Mouse (Mus musculus) CH12.LX (cell line): Measurements from ENCODE around the gene Hist1h4a. TPM values are rescaled to one million over a fixed set of nuclear protein-coding genes. Genes with fewer than 3 reads are reported as not detected.

ENCODE experiments used
- DNase-seq: peaks from one replicate; pipeline ENCODE4 v3.0.0-alpha.2; 2013; ENCODE audit errors: extremely low read depth
- H3K27ac ChIP-seq: 2 replicates; pipeline ENCODE4 v1.5.1; 2012; ENCODE audit warnings: low read depth, mild to moderate bottlenecking, control low read depth, moderate library complexity; ENCODE audit not compliant: insufficient read depth
- H3K27me3 ChIP-seq: replicated peaks from 2 replicates; pipeline ENCODE3; 2012; ENCODE audit warnings: inconsistent platforms
- H3K36me3 ChIP-seq, 2 experiments: replicated peaks in 1 of 2; 2 replicates each; pipeline versions ENCODE3 to v1.6.1; 2012; ENCODE audit warnings: inconsistent platforms in 1 of 2, low read length in 1 of 2, mild to moderate bottlenecking in 1 of 2, mixed read lengths in 1 of 2, moderate library complexity in 1 of 2; ENCODE audit not compliant: control insufficient read depth in 1 of 2, insufficient read depth in 1 of 2
- H3K4me1 ChIP-seq, 2 experiments: 2 replicates each; pipeline ENCODE4 v1.6.1; 2012; ENCODE audit warnings: inconsistent platforms in 1 of 2, moderate library complexity in 1 of 2; ENCODE audit not compliant: insufficient read depth in 2 of 2, control insufficient read depth in 1 of 2
- H3K4me2 ChIP-seq: 2 replicates; pipeline ENCODE4 v1.6.1; 2012; ENCODE audit warnings: low read depth, mild to moderate bottlenecking, control low read depth; ENCODE audit not compliant: poor library complexity, insufficient read depth, severe bottlenecking
- H3K4me3 ChIP-seq, 3 experiments: fragments of 150-350 bp in 1 of 3; sonication (generic) in 1 of 3; replicated peaks in 1 of 3; 2 replicates each; pipeline versions ENCODE3 to v1.5.1; 2011 to 2012; ENCODE audit warnings: low read depth in 2 of 3, low read length in 2 of 3, mild to moderate bottlenecking in 2 of 3, moderate library complexity in 2 of 3, control low read depth in 1 of 3, improper control_type of control experiment in 1 of 3, inconsistent platforms in 1 of 3, mixed read lengths in 1 of 3; ENCODE audit not compliant: poor library complexity in 1 of 3
- H3K79me2 ChIP-seq: replicated peaks from 2 replicates; pipeline ENCODE4 v1.6.1; 2012; ENCODE audit warnings: mild to moderate bottlenecking, moderate library complexity; ENCODE audit not compliant: control insufficient read depth, poor library complexity, insufficient read depth, severe bottlenecking; ENCODE audit errors: extremely low read depth
- H3K9ac ChIP-seq: 2 replicates; pipeline ENCODE4 v1.6.1; 2012; ENCODE audit warnings: low read depth, mild to moderate bottlenecking, control low read depth, moderate library complexity; ENCODE audit not compliant: insufficient read depth
- H3K9me3 ChIP-seq: replicated peaks from 2 replicates; pipeline ENCODE3; 2012; ENCODE audit warnings: low read length, inconsistent platforms, mixed read lengths
- E2F4 ChIP-seq: IDR thresholded peaks from 2 replicates; pipeline ENCODE4 v1.6.1; 2011; ENCODE audit warnings: low read depth, low read length, improper control_type of control experiment; ENCODE audit not compliant: insufficient replicate concordance
- ELF1 ChIP-seq: IDR thresholded peaks from 2 replicates; pipeline ENCODE4 v1.6.1; 2014; ENCODE audit warnings: low read depth, mild to moderate bottlenecking, inconsistent platforms, low read length, improper control_type of control experiment
- ETS1 ChIP-seq: conservative IDR thresholded peaks from 2 replicates; pipeline ENCODE4 v1.6.1; 2012; ENCODE audit warnings: low read depth, mild to moderate bottlenecking, inconsistent platforms, low read length, improper control_type of control experiment, moderate library complexity
- GABPA ChIP-seq: IDR thresholded peaks from 2 replicates; pipeline ENCODE4 v1.6.1; 2012; ENCODE audit warnings: low read depth, low read length, improper control_type of control experiment, inconsistent platforms; ENCODE audit not compliant: insufficient replicate concordance
- HCFC1 ChIP-seq: IDR thresholded peaks from 2 replicates; pipeline ENCODE4 v1.6.1; 2012; ENCODE audit warnings: low read depth, mild to moderate bottlenecking, inconsistent platforms, low read length, improper control_type of control experiment
- IRF4 ChIP-seq: IDR thresholded peaks from 2 replicates; pipeline ENCODE4 v1.6.1; 2014; ENCODE audit warnings: low read depth, mild to moderate bottlenecking, inconsistent platforms, low read length, improper control_type of control experiment
- JUN ChIP-seq: IDR thresholded peaks from 2 replicates; pipeline ENCODE4 v1.6.1; 2011; ENCODE audit warnings: low read depth, mild to moderate bottlenecking, low read length, improper control_type of control experiment, moderate library complexity; ENCODE audit not compliant: insufficient read depth
- JUND ChIP-seq: conservative IDR thresholded peaks from 2 replicates; pipeline ENCODE4 v1.6.1; 2011; ENCODE audit warnings: low read depth, low read length, improper control_type of control experiment
- KAT2A ChIP-seq: IDR thresholded peaks from 2 replicates; pipeline ENCODE4 v1.6.1; 2012; ENCODE audit warnings: low read length, improper control_type of control experiment, inconsistent platforms; ENCODE audit not compliant: insufficient replicate concordance
- MAX ChIP-seq: IDR thresholded peaks from 2 replicates; pipeline ENCODE4 v1.6.1; 2011; ENCODE audit warnings: low read length, improper control_type of control experiment
- MAZ ChIP-seq: IDR thresholded peaks from 2 replicates; pipeline ENCODE4 v1.6.1; 2012; ENCODE audit warnings: low read depth, mild to moderate bottlenecking, inconsistent platforms, low read length, improper control_type of control experiment, moderate library complexity
- MEF2A ChIP-seq: IDR thresholded peaks from 2 replicates; pipeline ENCODE4 v1.6.1; 2014; ENCODE audit warnings: low read depth, mild to moderate bottlenecking, inconsistent platforms, low read length, improper control_type of control experiment, borderline replicate concordance
- MXI1 ChIP-seq: IDR thresholded peaks from 2 replicates; pipeline ENCODE4 v1.6.1; 2011; ENCODE audit warnings: mild to moderate bottlenecking, low read depth, low read length, improper control_type of control experiment
- MYC ChIP-seq: IDR thresholded peaks from 2 replicates; pipeline ENCODE4 v1.6.1; 2011; ENCODE audit warnings: low read depth, mild to moderate bottlenecking, improper control_type of control experiment, low read length
- NELFE ChIP-seq: IDR thresholded peaks from 2 replicates; pipeline ENCODE4 v1.6.1; 2011; ENCODE audit warnings: low read depth, low read length, improper control_type of control experiment
- NRF1 ChIP-seq: IDR thresholded peaks from 2 replicates; pipeline ENCODE4 v1.6.1; 2014; ENCODE audit warnings: low read depth, mild to moderate bottlenecking, inconsistent platforms, low read length, improper control_type of control experiment, moderate library complexity
- PAX5 ChIP-seq: IDR thresholded peaks from 2 replicates; pipeline ENCODE4 v1.6.1; 2012; ENCODE audit warnings: low read length, inconsistent platforms, mixed read lengths
- POLR2A ChIP-seq: IDR thresholded peaks from 2 replicates; pipeline ENCODE4 v1.6.1; 2011; ENCODE audit warnings: low read depth, mild to moderate bottlenecking, improper control_type of control experiment, low read length
- POLR2AphosphoS2 ChIP-seq: IDR thresholded peaks from 2 replicates; pipeline ENCODE4 v1.6.1; 2011; ENCODE audit warnings: low read depth, low read length, improper control_type of control experiment
- RAD21 ChIP-seq: IDR thresholded peaks from 2 replicates; pipeline ENCODE4 v1.6.1; 2011; ENCODE audit warnings: low read depth, mild to moderate bottlenecking, low read length, improper control_type of control experiment, moderate library complexity
- RCOR1 ChIP-seq: conservative IDR thresholded peaks from 2 replicates; pipeline ENCODE4 v1.6.1; 2012; ENCODE audit warnings: low read depth, mild to moderate bottlenecking, inconsistent platforms, low read length, improper control_type of control experiment
- SIN3A ChIP-seq: IDR thresholded peaks from 2 replicates; pipeline ENCODE4 v1.6.1; 2012; ENCODE audit warnings: low read length, improper control_type of control experiment, inconsistent platforms
- TBP ChIP-seq: conservative IDR thresholded peaks from 2 replicates; pipeline ENCODE4 v1.6.1; 2011; ENCODE audit warnings: low read depth, low read length, improper control_type of control experiment
- TCF12 ChIP-seq: IDR thresholded peaks from 2 replicates; pipeline ENCODE4 v1.6.1; 2014; ENCODE audit warnings: low read depth, mild to moderate bottlenecking, inconsistent platforms, low read length, improper control_type of control experiment
- UBTF ChIP-seq: IDR thresholded peaks from 2 replicates; pipeline ENCODE4 v1.6.1; 2012; ENCODE audit warnings: low read depth, mild to moderate bottlenecking, inconsistent platforms, low read length, improper control_type of control experiment, moderate library complexity
- USF2 ChIP-seq: conservative IDR thresholded peaks from 2 replicates; pipeline ENCODE4 v1.6.1; 2011; ENCODE audit warnings: low read depth, low read length, improper control_type of control experiment
- ZMIZ1 ChIP-seq: IDR thresholded peaks from 2 replicates; pipeline ENCODE4 v1.6.1; 2012; ENCODE audit warnings: low read depth, mild to moderate bottlenecking, inconsistent platforms, low read length, improper control_type of control experiment
- dilution Hi-C: fragments of 300-500 bp; cut with MboI; formaldehyde crosslinking; loops from 2 replicates; pipeline ENCODE4 v1.14.3; 2020; ENCODE audit warnings: low sequenced_read_pairs; ENCODE audit not compliant: extremely low pct_unique_long_range_greater_than_20kb, extremely low pct_ligation_motif_present
- in situ Hi-C: fragments of 300-500 bp; cut with MboI; formaldehyde crosslinking; loops from 3 replicates; pipeline ENCODE4 v1.14.3; 2019; ENCODE audit warnings: low sequenced_read_pairs, low pct_ligation_motif_present, low pct_unique_long_range_greater_than_20kb, mixed read lengths
- polyA plus RNA-seq: library from polyadenylated mRNA; unstranded; fragments of >175 nt; gene quantifications from 2 replicates; pipeline ENCODE4 v1.2.1, GENCODE M21; 2012; ENCODE audit warnings: low read depth; ENCODE audit not compliant: insufficient read length
- total RNA-seq, 2 experiments: library from RNA; depleted of rRNA; stranded (reverse); fragments of 300-350 nt in 1 of 2; fragments of >200 nt in 1 of 2; gene quantifications; 2 replicates each; pipeline ENCODE4 v1.2.3; 2012 to 2014

Hist1h4a gene
- total and polyA plus RNA-seq, 3 experiments, result 4.4 to 1,215 (median 18.4) TPM

- Histone ChIP-seq H3K4me2 (peak within 1 kb of the TSS; percentile 98), H3K79me2 (no peaks in the 10 kb centered on the region), H3K27ac (peak within 1 kb of the TSS; percentile 88), H3K9ac (peak within 1 kb of the TSS; percentile 99), H3K36me3 (no peaks in the 10 kb centered on the region), H3K4me3 (peak within 1 kb of the TSS; percentile 6 to 59 (median 47)), H3K9me3 (no peaks in the 10 kb centered on the region), H3K4me1 (peaks cover 3 to 31% of the 10 kb centered on the region in 2 experiments; a peak in 3 of 4 replicates), H3K27me3 (no peaks in the 10 kb centered on the region)
- DNase-seq, result peak; percentile 95
- TF ChIP-seq E2F4 (no peak), IRF4 (peak; percentile 5; the same call in 1 of the 2 replicates), POLR2AphosphoS2 (peak; percentile 92), PAX5 (no peak), JUND (no peak), UBTF (peak; percentile 98), USF2 (peak; percentile 58; the same call in 1 of the 2 replicates), HCFC1 (peak; percentile 72), GABPA (no peak), KAT2A (no peak), TCF12 (peak; percentile 86), POLR2A (peak; percentile 97), MEF2A (0 out of 2 replicates have a peak, but pooled peaks have one; percentile 58), MYC (0 out of 2 replicates have a peak, but pooled peaks have one; percentile 3), JUN (no peak), TBP (peak; percentile 99), MAZ (0 out of 2 replicates have a peak, but pooled peaks have one; percentile 24), RCOR1 (peak; percentile 23; the same call in 1 of the 2 replicates), NRF1 (0 out of 2 replicates have a peak, but pooled peaks have one; percentile 4), ZMIZ1 (peak; percentile 100), ELF1 (no peak), MXI1 (peak; percentile 32), NELFE (peak; percentile 100), RAD21 (no peak), ETS1 (no peak), MAX (0 out of 2 replicates have a peak, but pooled peaks have one; percentile 8), SIN3A (peak; percentile 79)
- dilution Hi-C loops, result no loop called here
- in situ Hi-C loops, result loop anchor here (25.0 kb wide), 1 partner anchor 1726 kb away; the partner anchor contains the start of genes Hist1h2ag, Hist1h2ah, Hist1h2bj and Hist1h2bk
These were observed 2.7 kb upstream of the Hist1h4a start, which contains the start of gene Hist1h1a for GRCm38 (mm10) chr13:23763586-23764323. TSS of gene Hist1h1a (plus strand) at chr13:23763666.
